Mouse (Mus musculus): ENCODE results near the gene Fam83e. TPM values are rescaled to one million over a fixed set of nuclear protein-coding genes. Genes with fewer than 3 reads are reported as not detected.

Fam83e gene
- total and polyA plus RNA-seq, 3 experiments: 0.43 to 1.0 TPM; not detected in 1

- Histone ChIP-seq H3K27me3 (ENCODE audit: control insufficient read depth in 1 of 2, insufficient read depth in 2 of 2, low read length in 2 of 2) (peaks cover 6% of the 10 kb centered on the region in 2 experiments), H3K79me2 (ENCODE audit: control insufficient read depth, insufficient read depth, low read length, poor library complexity) (no peaks in the 10 kb centered on the region), H3K4me3 (ENCODE audit: control insufficient read depth in 1 of 2, insufficient read depth in 1 of 2, low read depth in 2 of 2, low read length in 2 of 2) (no peak overlapping the region), H3K36me3 (ENCODE audit: control insufficient read depth in 1 of 2, insufficient read depth in 2 of 2, low read length in 2 of 2) (no peaks in the 10 kb centered on the region), H3K4me1 (ENCODE audit: control insufficient read depth in 1 of 2, insufficient read depth in 2 of 2, low read length in 2 of 2) (no peaks in the 10 kb centered on the region), H3K9me3 (replicated peaks; ENCODE audit: insufficient read depth, low read length) (no peaks in the 10 kb centered on the region), H3K27ac (ENCODE audit: control insufficient read depth, low read depth, low read length) (no peak overlapping the region), H3K9ac (ENCODE audit: control insufficient read depth, low read depth, low read length, poor library complexity, severe bottlenecking) (no peak overlapping the region)
- DNase-seq (ENCODE audit: low read depth, low spot score): no peak
- TF ChIP-seq CTCF (IDR thresholded peaks at IDR 0.05 in 2 of 3, conservative IDR thresholded peaks at IDR 0.05 in 1 of 3; ENCODE audit: control insufficient read depth in 1 of 3, insufficient read depth in 1 of 3, low read depth in 2 of 3, low read length in 3 of 3, poor library complexity in 1 of 3, severe bottlenecking in 1 of 3): peak in 1 of 3 experiments; percentile 9; a peak in 1 of 6 replicates
- TF ChIP-seq NELFE (IDR thresholded peaks at IDR 0.05; ENCODE audit: low read depth, low read length): no peak
Observed at GRCm38 (mm10) chr7:45767500-45767899, 46.5 kb downstream of the Fam83e start.

DNA sequence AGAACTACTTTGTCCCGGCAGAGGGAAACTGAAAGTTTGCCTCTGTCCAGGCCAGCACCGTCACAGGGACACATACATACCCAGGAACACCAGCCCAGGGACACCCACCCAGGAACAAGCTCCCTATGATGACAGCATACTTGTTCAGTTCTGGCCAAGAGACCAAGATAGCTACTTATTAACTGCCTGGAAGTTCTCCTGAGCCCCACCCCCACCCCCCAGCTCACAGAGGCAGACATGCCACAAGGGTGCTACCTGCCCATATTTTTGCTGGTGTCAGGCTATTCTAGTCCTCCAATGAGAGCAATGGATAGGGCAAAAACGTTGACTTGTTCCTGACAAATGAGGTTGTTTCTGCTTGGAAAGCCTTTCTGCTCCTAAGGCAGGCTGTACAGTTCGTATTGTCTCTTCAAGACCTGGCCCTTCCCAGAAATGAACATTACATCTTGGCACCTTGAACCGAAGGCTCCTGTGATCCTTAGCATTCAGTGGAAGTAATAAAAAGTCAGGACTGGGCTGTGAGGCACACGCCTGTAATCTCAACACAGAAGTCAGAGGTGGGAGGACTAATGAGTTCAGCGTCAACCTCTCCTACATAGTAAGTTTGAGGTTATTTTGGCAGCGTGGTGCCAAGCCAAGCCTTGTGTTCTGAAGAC, 49.5 kb downstream of the Fam83e start:
- Histone ChIP-seq H3K36me3 (ENCODE audit: control insufficient read depth in 1 of 2, insufficient read depth in 2 of 2, low read length in 2 of 2) (no peaks in the 10 kb centered on the region), H3K4me1 (ENCODE audit: control insufficient read depth in 1 of 2, insufficient read depth in 2 of 2, low read length in 2 of 2) (no peaks in the 10 kb centered on the region), H3K27ac (ENCODE audit: control insufficient read depth, low read depth, low read length) (no peak overlapping the region), H3K9me3 (replicated peaks; ENCODE audit: insufficient read depth, low read length) (no peaks in the 10 kb centered on the region), H3K9ac (ENCODE audit: control insufficient read depth, low read depth, low read length, poor library complexity, severe bottlenecking) (no peak overlapping the region), H3K27me3 (ENCODE audit: control insufficient read depth in 1 of 2, insufficient read depth in 2 of 2, low read length in 2 of 2) (peaks cover 14 to 16% of the 10 kb centered on the region in 2 experiments), H3K79me2 (ENCODE audit: control insufficient read depth, insufficient read depth, low read length, poor library complexity) (no peaks in the 10 kb centered on the region), H3K4me3 (ENCODE audit: control insufficient read depth in 1 of 2, insufficient read depth in 1 of 2, low read depth in 2 of 2, low read length in 2 of 2) (peak overlapping the region in 1 of 2 experiments; percentile 7; a peak in 1 of 4 replicates)
- TF ChIP-seq ZC3H11A (IDR thresholded peaks at IDR 0.05; ENCODE audit: low read depth, low read length) (no peak), USF2 (IDR thresholded peaks at IDR 0.05; ENCODE audit: borderline replicate concordance in 1 of 2, insufficient read depth in 1 of 2, low read depth in 1 of 2, low read length in 2 of 2) (no peak), ZKSCAN1 (IDR thresholded peaks at IDR 0.05; ENCODE audit: low read depth, low read length) (no peak), UBTF (IDR thresholded peaks at IDR 0.05; ENCODE audit: borderline replicate concordance, insufficient read depth, low read depth, low read length) (no peak), RCOR1 (IDR thresholded peaks at IDR 0.05; ENCODE audit: low read depth, low read length) (no peak), TBP (IDR thresholded peaks at IDR 0.05; ENCODE audit: low read depth, low read length) (no peak), MEF2A (IDR thresholded peaks at IDR 0.05; ENCODE audit: extremely low read depth, insufficient replicate concordance, low read depth, low read length, poor library complexity, severe bottlenecking) (no peak), MAFK (IDR thresholded peaks at IDR 0.05; ENCODE audit: borderline replicate concordance, low read depth, low read length) (no peak), GATA1 (IDR thresholded peaks at IDR 0.05; ENCODE audit: low read depth, low read length) (no peak), TAL1 (IDR thresholded peaks at IDR 0.05; ENCODE audit: low read length) (no peak), RAD21 (IDR thresholded peaks at IDR 0.05; ENCODE audit: low read depth, low read length) (no peak), SMC3 (IDR thresholded peaks at IDR 0.05; ENCODE audit: low read depth, low read length) (no peak)
- DNase-seq (ENCODE audit: low read depth, low spot score): no peak

All from MEL (cell line).